12 mouse cellular contexts compared by ENCODE assay signal in genomic region chr11:5091706-5092105, GRCm38 (mm10). TPM values are rescaled to one million over a fixed set of nuclear protein-coding genes. Genes with fewer than 3 reads are reported as not detected.
DNase-seq lines count a peak whose midpoint lies in the region; ATAC-seq and TF ChIP-seq lines count a peak whose summit lies in the region.
"Had no signal": no experiment of that assay in that cellular context is flagged by ENCODE, and none has a peak within 500 bp of the region (broad histone marks: within the 10 kb centered on the region; RNA-seq: fewer than 3 reads in every experiment).

No protein-coding gene starts in this region.

- no peaks in the 10 kb centered on the region for H3K9me3 ChIP-seq in lung, embryonic 14.5 days (ENCODE audit: low read depth, low read length)

- no peak overlapping the region for H3K9ac ChIP-seq in heart, adult 2 months (ENCODE audit: low read depth, low read length)
- no peak overlapping the region for H3K9ac ChIP-seq in lung, embryonic 14.5 days

- peak; percentile 43 for TF ChIP-seq CTCF in heart, adult 2 months (IDR thresholded peaks at IDR 0.05)
- TF ChIP-seq CTCF in lung, embryonic 14.5 days (IDR thresholded peaks at IDR 0.05; ENCODE audit: low read depth) = peak; percentile 51

- H3K27ac ChIP-seq in heart, adult 2 months = no peak overlapping the region
- H3K27ac ChIP-seq in lung, embryonic 14.5 days (ENCODE audit: low read depth) = no peak overlapping the region

- DNase-seq in heart, adult 2 months = no peak
- no peak for DNase-seq in heart, adult 8-10 months (ENCODE audit: low spot score)
- peak; percentile 51 for DNase-seq in lung, embryonic 14.5 days
- no peak for DNase-seq in lung, postnatal 14 days
- DNase-seq in embryo, embryonic 11 days = peak; percentile 36
- peak; percentile 53 for DNase-seq in retina, postnatal 1 day
- no peak for DNase-seq in testis, postnatal 10 days (ENCODE audit: low spot score)
- no peak for DNase-seq in heart, postnatal 10 days
- DNase-seq: adrenal gland, postnatal 36 days; heart, postnatal 14 days; right cerebral cortex, postnatal 14 days; thymus, adult 2 months had no signal

- TF ChIP-seq POLR2A in heart, adult 2 months (IDR thresholded peaks at IDR 0.05; ENCODE audit: insufficient read depth, low read depth, low read length) = no peak

- TF ChIP-seq EP300 in heart, adult 2 months (IDR thresholded peaks at IDR 0.05; ENCODE audit: insufficient read depth, low read depth, low read length) = no peak

- no peak overlapping the region for H3K4me2 ChIP-seq in lung, embryonic 14.5 days

- peak; percentile 44; the same call in 1 of the 2 replicates for ATAC-seq in lung, embryonic 14.5 days (ENCODE audit: insufficient read depth)

- H3K4me3 ChIP-seq in heart, adult 2 months = no peak overlapping the region
- no peak overlapping the region for H3K4me3 ChIP-seq in lung, embryonic 14.5 days (ENCODE audit: low read depth, low read length)

- WGBS in heart, adult 2 months = 19% methylated on average over 2 of the region's 2 CpGs
- 32% methylated on average over 2 of the region's 2 CpGs for WGBS in lung, embryonic 14.5 days

- intact Hi-C loops in heart, adult 2 months (cut with DNase I) = no loop called here
- intact Hi-C loops in heart, postnatal 10 days (cut with DNase I) = no loop called here

- peaks cover 32% of the 10 kb centered on the region for H3K36me3 ChIP-seq in heart, adult 2 months (ENCODE audit: control insufficient read depth, insufficient read depth, low read length)
- H3K36me3 ChIP-seq in lung, embryonic 14.5 days (ENCODE audit: insufficient read depth) = peaks cover 64% of the 10 kb centered on the region

- H3K4me1 ChIP-seq in heart, adult 2 months (ENCODE audit: control insufficient read depth, insufficient read depth, low read length) = peaks cover 1% of the 10 kb centered on the region
- no peaks in the 10 kb centered on the region for H3K4me1 ChIP-seq in lung, embryonic 14.5 days (ENCODE audit: insufficient read depth)

- no peaks in the 10 kb centered on the region for H3K27me3 ChIP-seq in heart, adult 2 months (ENCODE audit: control insufficient read depth, insufficient read depth, low read length)
- H3K27me3 ChIP-seq in lung, embryonic 14.5 days (ENCODE audit: insufficient read depth, low read length) = no peaks in the 10 kb centered on the region

- peaks cover 5% of the 10 kb centered on the region for H3K79me2 ChIP-seq in heart, adult 2 months (replicated peaks; ENCODE audit: control insufficient read depth, insufficient read depth, low read length)

RNA-seq across cellular contexts. Expression of gene Rhbdd3, which starts 7.0 kb away (rescaled TPM):
- 10 to 100 TPM; 21.2 to 23.3 TPM for total RNA-seq in heart, adult 2 months (2021)
- 30.9 and 34.4 TPM in 2 replicates for polyA plus RNA-seq in heart, adult 2 months (2012; rRNA removed)
- 10 to 100 TPM; 26.7 to 27.7 (median 27.3) TPM for total RNA-seq in heart, adult 8-10 months (2022)
- polyA plus RNA-seq in lung, embryonic 14.5 days (2014; fragmentation: Nextera tagmentation; extraction: Ambion mirVana) = 27.9 and 29.9 TPM in 2 replicates
- total RNA-seq in heart, postnatal 10 days (2021) = 10 to 100 TPM; 19.7 to 19.9 TPM

RNA-seq across cellular contexts. Expression of gene Ewsr1, which starts 7.4 kb away (rescaled TPM):
- total RNA-seq in heart, adult 2 months (2021) = 10 to 100 TPM; 89.7 to 92.3 TPM
- polyA plus RNA-seq in heart, adult 2 months (2012; rRNA removed) = 164 and 193 TPM in 2 replicates
- total RNA-seq in heart, adult 8-10 months (2022) = 100 to 1,000 TPM in 1 of 4 experiments, 10 to 100 TPM in 3; 74.3 to 111 (median 95.2) TPM
- 398 and 449 TPM in 2 replicates for polyA plus RNA-seq in lung, embryonic 14.5 days (2014; fragmentation: Nextera tagmentation; extraction: Ambion mirVana)
- total RNA-seq in heart, postnatal 10 days (2021) = 100 to 1,000 TPM; 167 to 175 TPM

RNA-seq across cellular contexts. Expression of gene Gas2l1, which starts 26.6 kb away (rescaled TPM):
- 10 to 100 TPM; 18.2 to 21.0 TPM for total RNA-seq in heart, adult 2 months (2021)
- polyA plus RNA-seq in heart, adult 2 months (2012; rRNA removed) = 22.5 and 27.9 TPM in 2 replicates
- 10 to 100 TPM; 13.8 to 18.1 (median 15.6) TPM for total RNA-seq in heart, adult 8-10 months (2022)
- 33.2 and 36.3 TPM in 2 replicates for polyA plus RNA-seq in lung, embryonic 14.5 days (2014; fragmentation: Nextera tagmentation; extraction: Ambion mirVana)
- total RNA-seq in heart, postnatal 10 days (2021) = 10 to 100 TPM; 20.9 to 21.6 TPM

RNA-seq across cellular contexts. Expression of gene Rasl10a, which starts 33.8 kb away (rescaled TPM):
- 1 to 10 TPM; 5.0 to 8.1 TPM for total RNA-seq in heart, adult 2 months (2021)
- polyA plus RNA-seq in heart, adult 2 months (2012; rRNA removed) = 5.2 and 5.4 TPM in 2 replicates
- total RNA-seq in heart, adult 8-10 months (2022) = 1 to 10 TPM; 3.3 to 7.8 (median 5.8) TPM
- 0.75 and 0.78 TPM in 2 replicates for polyA plus RNA-seq in lung, embryonic 14.5 days (2014; fragmentation: Nextera tagmentation; extraction: Ambion mirVana)
- total RNA-seq in heart, postnatal 10 days (2021) = 1 to 10 TPM in 1 of 2 experiments, under 1 TPM in 1; 0.69 to 1.9 TPM

Comparison
In these comparisons a context has a peak if more than half of its experiments do, and no peak if none do; other contexts are left out.
1. DNase-seq: peak in lung, embryonic 14.5 days (single experiment), embryo, embryonic 11 days (single experiment) and retina, postnatal 1 day (single experiment); none in heart, adult 2 months (0 of 2), heart, adult 8-10 months (single experiment), lung, postnatal 14 days (single experiment), testis, postnatal 10 days (single experiment) and heart, postnatal 10 days (0 of 2).